Mouse (Mus musculus) E14TG2a.4 (cell line): ENCODE measurements around the gene Mxd4.

ENCODE experiments used
- H3K27me3 ChIP-seq: 2 replicates; pipeline ENCODE4 v1.6.1; 2014; ENCODE audit warnings: low read length, control low read depth; ENCODE audit not compliant: insufficient read depth
- H3K36me3 ChIP-seq: 2 replicates; pipeline ENCODE4 v1.6.1; 2014; ENCODE audit warnings: low read length, control low read depth; ENCODE audit not compliant: insufficient read depth
- H3K4me1 ChIP-seq: replicated peaks from 2 replicates; pipeline ENCODE4 v1.6.1; 2014; ENCODE audit warnings: low read depth, low read length, control low read depth
- H3K4me3 ChIP-seq: replicated peaks from 2 replicates; pipeline ENCODE4 v1.5.1; 2014; ENCODE audit warnings: mild to moderate bottlenecking, low read length
- H3K9me3 ChIP-seq: 2 replicates; pipeline ENCODE4 v1.6.1; 2014; ENCODE audit warnings: low read length, control low read depth
- CTCF ChIP-seq: conservative IDR thresholded peaks from 2 replicates; pipeline ENCODE4 v1.5.1; 2014; ENCODE audit warnings: low read length
- NANOG ChIP-seq: IDR thresholded peaks from 2 replicates; pipeline ENCODE4 v1.6.1; 2014; ENCODE audit warnings: borderline replicate concordance, low read length, mixed read lengths
- POU5F1 ChIP-seq: IDR thresholded peaks from 2 replicates; pipeline ENCODE4 v1.6.1; 2014; ENCODE audit warnings: low read length, borderline replicate concordance

Gene Mxd4

DNA sequence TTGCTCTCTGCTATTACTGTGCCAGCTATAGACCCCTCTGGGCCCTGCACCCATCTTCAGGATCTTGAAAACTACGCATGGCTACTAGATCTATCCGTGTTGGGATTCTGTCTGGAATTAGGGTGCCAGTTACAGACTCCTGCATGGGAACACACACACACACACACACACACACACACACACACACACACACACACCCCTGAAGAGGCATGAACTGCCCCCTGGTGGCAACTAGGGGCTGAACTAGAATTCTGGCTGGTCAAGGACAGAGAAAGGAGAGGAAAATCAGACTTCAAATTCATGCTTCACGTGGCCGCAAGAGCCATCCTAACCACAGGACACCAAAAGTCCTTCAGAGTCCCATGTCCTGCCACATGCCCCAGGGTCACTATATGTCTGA lies 4.3 kb upstream of the Mxd4 start:
- Histone ChIP-seq H3K9me3 (no peaks in the 10 kb centered on the region), H3K4me1 (peaks cover 18% of the 10 kb centered on the region), H3K4me3 (no peak overlapping the region), H3K27me3 (peaks cover 14% of the 10 kb centered on the region), H3K36me3 (peaks cover under 1% of the 10 kb centered on the region; the same call in 1 of the 2 replicates)
- TF ChIP-seq CTCF (peak; percentile 21), POU5F1 (no peak), NANOG (no peak)

DNA sequence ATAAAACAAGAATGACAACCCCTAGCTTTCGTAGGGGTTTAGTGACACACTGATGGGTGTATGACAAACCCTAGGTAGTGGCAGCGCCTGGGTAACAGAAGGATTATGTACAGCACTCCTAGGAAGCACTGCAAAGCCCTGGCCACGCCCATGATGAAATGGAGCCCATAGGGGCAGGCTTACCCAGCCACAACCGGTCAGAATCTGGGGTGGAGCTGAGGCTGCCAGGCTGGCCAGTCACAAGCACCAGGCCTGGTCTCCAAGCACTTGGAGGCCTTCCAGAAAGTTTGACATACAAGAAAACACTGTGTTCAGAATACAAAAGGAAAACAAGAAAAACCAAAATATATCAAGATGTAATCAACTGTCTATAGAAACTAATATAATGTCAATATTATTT lies 3.5 kb upstream of the Mxd4 start:
- Histone ChIP-seq H3K4me3 (no peak overlapping the region), H3K4me1 (peaks cover 25% of the 10 kb centered on the region), H3K27me3 (peaks cover 22% of the 10 kb centered on the region), H3K9me3 (no peaks in the 10 kb centered on the region), H3K36me3 (no peaks in the 10 kb centered on the region)
- TF ChIP-seq POU5F1 = no peak
- no peak for TF ChIP-seq NANOG
- TF ChIP-seq CTCF = no peak

DNA sequence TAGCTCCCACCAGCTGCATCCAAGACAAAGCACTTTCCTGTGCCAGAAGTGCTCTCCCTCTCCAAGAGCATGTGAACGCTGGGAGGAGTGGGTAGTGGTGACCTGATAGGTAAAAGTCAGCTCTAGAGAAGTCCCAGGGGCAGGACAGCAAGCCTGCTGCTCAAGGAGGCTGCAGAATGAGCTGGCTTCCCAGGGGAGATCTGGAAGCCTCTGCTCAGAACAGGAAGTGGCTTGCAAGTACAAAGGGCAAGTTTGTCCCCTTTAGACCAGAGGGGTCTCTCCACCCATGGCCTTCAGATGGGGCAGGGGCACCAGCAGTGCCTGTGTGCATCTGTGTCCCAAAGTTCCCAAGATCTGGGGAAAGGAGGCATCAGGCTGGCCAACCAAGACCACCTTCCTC lies 2.0 kb upstream of the Mxd4 start:
- Histone ChIP-seq H3K36me3 (no peaks in the 10 kb centered on the region), H3K4me1 (peaks cover 25% of the 10 kb centered on the region), H3K4me3 (no peak overlapping the region), H3K27me3 (peaks cover 37% of the 10 kb centered on the region), H3K9me3 (no peaks in the 10 kb centered on the region)
- TF ChIP-seq POU5F1 (no peak), NANOG (no peak), CTCF (no peak)

DNA sequence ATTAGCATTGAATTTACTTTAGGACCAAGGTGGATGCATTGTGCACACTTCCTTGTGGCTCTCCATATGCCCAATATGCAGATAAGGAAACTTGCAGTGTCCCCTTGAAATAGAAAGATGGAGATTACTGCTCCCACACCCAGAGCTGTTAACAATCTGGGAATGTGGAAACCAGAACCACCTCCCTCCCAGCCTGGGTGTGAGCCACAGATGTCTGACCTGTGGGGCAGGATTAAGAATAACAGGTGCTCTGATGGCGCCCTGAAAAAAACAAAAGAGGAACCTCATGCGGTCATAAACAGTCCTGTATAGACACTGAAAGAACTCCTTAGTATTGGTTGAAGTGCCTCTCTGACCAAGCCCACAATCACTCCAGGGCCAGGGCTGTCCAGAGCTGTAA lies 1.3 kb upstream of the Mxd4 start:
- TF ChIP-seq CTCF (no peak), NANOG (no peak), POU5F1 (no peak)
- Histone ChIP-seq H3K9me3 (no peaks in the 10 kb centered on the region), H3K4me1 (peaks cover 25% of the 10 kb centered on the region), H3K27me3 (peaks cover 44% of the 10 kb centered on the region), H3K4me3 (no peak overlapping the region), H3K36me3 (no peaks in the 10 kb centered on the region)

DNA sequence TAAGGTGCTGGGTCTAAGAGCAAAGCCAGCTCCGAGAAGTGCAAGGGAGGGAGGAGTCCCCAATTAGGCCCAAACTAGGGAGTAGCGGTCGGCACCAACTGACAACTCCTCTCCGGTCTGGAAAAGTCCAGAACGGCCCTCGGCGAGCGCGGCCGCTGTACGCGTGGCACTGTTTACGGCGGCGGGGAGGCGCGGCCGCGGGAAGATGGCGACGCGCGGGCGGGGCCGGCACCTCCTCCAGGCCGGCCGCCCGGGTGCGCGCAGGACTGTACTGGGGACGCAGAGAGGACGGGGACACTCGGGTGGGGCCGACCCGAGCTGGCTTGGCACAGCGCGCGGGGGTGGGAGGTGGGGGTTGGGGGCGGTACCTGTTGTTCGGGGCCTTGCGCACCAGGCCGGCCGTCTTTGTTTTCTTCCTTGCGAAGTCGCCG lies 544 bp downstream of the Mxd4 start:
- TF ChIP-seq POU5F1 (no peak), NANOG (no peak), CTCF (no peak)
- Histone ChIP-seq H3K27me3 (peaks cover 40% of the 10 kb centered on the region), H3K9me3 (no peaks in the 10 kb centered on the region), H3K4me3 (peak overlapping the region; percentile 87), H3K4me1 (peaks cover 31% of the 10 kb centered on the region), H3K36me3 (no peaks in the 10 kb centered on the region)

DNA sequence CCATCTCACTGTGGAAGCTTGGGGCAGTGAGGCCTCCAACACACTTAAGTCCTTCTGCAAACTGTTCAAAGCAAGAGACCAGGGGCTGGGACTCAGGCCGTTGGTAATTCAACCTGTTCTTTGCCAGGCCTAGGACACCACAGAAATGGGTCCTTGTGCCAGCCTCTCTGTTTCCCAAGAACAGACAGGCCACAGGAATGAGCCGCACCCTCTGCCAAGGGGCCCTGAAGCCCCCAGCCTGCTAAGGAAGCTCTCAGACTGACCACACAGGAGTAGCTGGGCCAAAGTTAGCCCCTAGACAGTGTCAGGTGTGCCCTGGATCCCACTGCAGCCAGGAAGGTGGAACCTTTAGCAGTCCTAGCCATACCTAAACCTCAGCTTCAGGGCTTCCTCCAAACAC lies 1.1 kb downstream of the Mxd4 start:
- H3K4me3 ChIP-seq = peak overlapping the region; percentile 87
- H3K4me1 ChIP-seq = peaks cover 31% of the 10 kb centered on the region
- peaks cover 40% of the 10 kb centered on the region for H3K27me3 ChIP-seq
- TF ChIP-seq NANOG (no peak), CTCF (no peak), POU5F1 (no peak)
- H3K9me3 ChIP-seq = no peaks in the 10 kb centered on the region
- no peaks in the 10 kb centered on the region for H3K36me3 ChIP-seq

DNA sequence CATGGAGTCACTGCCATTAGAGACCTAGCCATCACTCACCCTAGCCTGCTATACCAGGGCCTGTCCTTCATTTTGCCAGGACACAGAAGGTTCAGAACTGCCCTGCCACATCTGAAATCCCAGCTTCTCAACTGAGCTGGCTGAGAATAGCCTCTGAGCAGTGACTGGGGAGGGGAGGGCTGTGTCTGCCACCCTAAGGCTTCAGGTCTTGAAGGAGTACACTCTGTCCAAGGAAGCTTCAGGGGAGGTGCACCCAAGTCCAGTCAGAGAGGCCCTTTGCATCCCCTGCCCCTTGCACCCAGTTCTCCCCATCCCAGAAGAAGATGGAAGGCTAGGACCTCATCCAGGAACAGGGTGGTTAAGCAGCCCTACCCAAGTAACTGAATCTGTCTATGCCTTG lies 1.7 kb downstream of the Mxd4 start:
- TF ChIP-seq CTCF (no peak), NANOG (no peak), POU5F1 (no peak)
- Histone ChIP-seq H3K4me1 (peaks cover 28% of the 10 kb centered on the region), H3K27me3 (peaks cover 40% of the 10 kb centered on the region), H3K4me3 (no peak overlapping the region), H3K36me3 (no peaks in the 10 kb centered on the region), H3K9me3 (no peaks in the 10 kb centered on the region)

DNA sequence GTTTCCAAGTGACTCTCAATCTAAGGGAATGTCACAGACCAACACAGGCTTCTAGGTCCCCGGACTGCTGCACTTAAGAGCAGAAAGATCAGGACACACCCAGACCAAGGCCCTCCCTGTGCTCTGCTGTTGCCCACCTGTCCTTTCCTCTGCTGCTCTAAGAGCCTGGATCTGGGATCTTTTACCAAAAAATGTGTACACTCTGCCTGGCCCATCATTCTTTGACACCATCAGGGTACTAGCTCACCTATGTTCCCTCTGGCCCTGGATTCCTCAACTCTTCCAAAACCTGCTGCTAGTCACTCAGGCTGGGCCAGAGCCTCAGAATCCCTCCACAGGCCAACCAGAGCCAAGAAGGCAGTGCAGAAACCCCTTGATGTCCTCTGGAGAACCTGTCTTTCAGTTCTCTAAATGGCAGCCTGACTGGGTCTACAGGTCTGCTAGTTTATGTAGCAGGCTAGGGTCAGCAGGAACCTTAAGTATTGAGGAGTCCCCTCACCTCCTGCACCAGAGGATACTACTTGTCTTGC lies 2.4 kb downstream of the Mxd4 start:
- TF ChIP-seq CTCF = no peak
- TF ChIP-seq NANOG = no peak
- no peak for TF ChIP-seq POU5F1

DNA sequence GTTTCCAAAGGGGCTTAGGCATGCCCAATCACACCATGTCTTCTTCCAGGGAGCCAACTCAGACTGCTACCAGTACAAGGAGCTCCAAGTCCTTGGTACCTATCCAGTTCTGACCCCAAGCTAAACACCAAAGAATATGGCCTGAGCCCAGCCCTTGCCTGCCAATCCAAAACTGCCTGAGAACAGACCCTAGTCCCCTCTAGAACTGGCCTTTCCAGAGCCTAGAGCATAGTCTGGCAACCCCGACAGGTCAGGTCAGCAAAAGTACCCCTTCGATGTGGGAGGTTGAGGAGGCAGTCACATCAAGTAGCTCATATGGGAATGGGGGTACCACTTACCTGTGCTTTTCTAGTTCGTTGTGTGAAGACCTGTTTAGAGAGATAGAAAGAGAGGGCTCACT lies 3.5 kb downstream of the Mxd4 start:
- TF ChIP-seq NANOG (no peak), POU5F1 (no peak), CTCF (no peak)
- H3K9me3 ChIP-seq = peaks cover 6% of the 10 kb centered on the region
- H3K36me3 ChIP-seq = no peaks in the 10 kb centered on the region
- peaks cover 22% of the 10 kb centered on the region for H3K4me1 ChIP-seq
- no peak overlapping the region for H3K4me3 ChIP-seq
- peaks cover 31% of the 10 kb centered on the region for H3K27me3 ChIP-seq

More for the DNA sequence above, 2.4 kb downstream of the Mxd4 start:
- H3K4me1 ChIP-seq = peaks cover 22% of the 10 kb centered on the region
- H3K9me3 ChIP-seq = no peaks in the 10 kb centered on the region
- H3K4me3 ChIP-seq = no peak overlapping the region
- peaks cover 40% of the 10 kb centered on the region for H3K27me3 ChIP-seq
- H3K36me3 ChIP-seq = no peaks in the 10 kb centered on the region
